Mouse (Mus musculus): ENCODE data around the gene Slc38a4. TPM values are rescaled to one million over a fixed set of nuclear protein-coding genes. Genes with fewer than 3 reads are reported as not detected.

Slc38a4 gene
- polyA plus RNA-seq, 1 experiment from 2014 or later = 61.9 TPM

GRCm38 (mm10) chr15:97000319-97001251 lies 55.2 kb downstream of the Slc38a4 start:
- Histone ChIP-seq H3K36me3 (replicated peaks) (peaks cover 9% of the 10 kb centered on the region; the same call in 1 of the 2 replicates), H3K9ac (no peak overlapping the region), H3K27ac (replicated peaks) (peak overlapping the region; percentile 34; the same call in 1 of the 2 replicates), H3K4me2 (peak overlapping the region; percentile 32), H3K9me3 (replicated peaks) (no peaks in the 10 kb centered on the region), H3K4me1 (replicated peaks) (peaks cover 32% of the 10 kb centered on the region), H3K27me3 (no peaks in the 10 kb centered on the region), H3K4me3 (replicated peaks) (no peak overlapping the region)
- WGBS (ENCODE audit: insufficient replicate concordance) = 31% methylated on average over 17 of the region's 17 CpGs
- ATAC-seq (ENCODE audit: insufficient read depth) = peak; percentile 75

GRCm38 (mm10) chr15:96999401-96999800 lies 56.4 kb downstream of the Slc38a4 start:
- 83% methylated on average over 12 of the region's 12 CpGs for WGBS (ENCODE audit: insufficient replicate concordance)
- no peak overlapping the region for H3K4me3 ChIP-seq (replicated peaks)
- H3K4me2 ChIP-seq = no peak overlapping the region
- no peaks in the 10 kb centered on the region for H3K9me3 ChIP-seq (replicated peaks)
- H3K9ac ChIP-seq = no peak overlapping the region
- no peaks in the 10 kb centered on the region for H3K27me3 ChIP-seq
- H3K36me3 ChIP-seq (replicated peaks) = peaks cover 9% of the 10 kb centered on the region; the same call in 1 of the 2 replicates
- ATAC-seq (ENCODE audit: insufficient read depth) = no peak
- peaks cover 30% of the 10 kb centered on the region for H3K4me1 ChIP-seq (replicated peaks)
- no peak overlapping the region for H3K27ac ChIP-seq (replicated peaks)

GRCm38 (mm10) chr15:96985618-96986017 lies 70.1 kb downstream of the Slc38a4 start:
- 56% methylated on average over 8 of the region's 8 CpGs for WGBS (ENCODE audit: insufficient replicate concordance)
- Histone ChIP-seq H3K27me3 (no peaks in the 10 kb centered on the region), H3K36me3 (replicated peaks) (no peaks in the 10 kb centered on the region), H3K4me2 (no peak overlapping the region), H3K27ac (replicated peaks) (no peak overlapping the region), H3K9me3 (replicated peaks) (no peaks in the 10 kb centered on the region), H3K4me3 (replicated peaks) (no peak overlapping the region), H3K4me1 (replicated peaks) (0 out of 2 replicates have a peak, but pooled peaks cover 5% of the 10 kb centered on the region), H3K9ac (no peak overlapping the region)
- no peak for ATAC-seq (ENCODE audit: insufficient read depth)

GRCm38 (mm10) chr15:96983581-96984330 lies 72.0 kb downstream of the Slc38a4 start:
- no peak overlapping the region for H3K27ac ChIP-seq (replicated peaks)
- 0 out of 2 replicates have a peak, but pooled peaks cover 5% of the 10 kb centered on the region for H3K4me1 ChIP-seq (replicated peaks)
- WGBS (ENCODE audit: insufficient replicate concordance) = 73% methylated on average over 13 of the region's 13 CpGs
- no peak overlapping the region for H3K4me2 ChIP-seq
- H3K36me3 ChIP-seq (replicated peaks) = no peaks in the 10 kb centered on the region
- H3K9ac ChIP-seq = no peak overlapping the region
- ATAC-seq (ENCODE audit: insufficient read depth) = no peak
- no peaks in the 10 kb centered on the region for H3K9me3 ChIP-seq (replicated peaks)
- no peak overlapping the region for H3K4me3 ChIP-seq (replicated peaks)
- no peaks in the 10 kb centered on the region for H3K27me3 ChIP-seq

GRCm38 (mm10) chr15:96975125-96975524 lies 80.6 kb downstream of the Slc38a4 start:
- Histone ChIP-seq H3K4me1 (replicated peaks) (no peaks in the 10 kb centered on the region), H3K36me3 (replicated peaks) (no peaks in the 10 kb centered on the region), H3K9ac (no peak overlapping the region), H3K4me3 (replicated peaks) (no peak overlapping the region), H3K9me3 (replicated peaks) (no peaks in the 10 kb centered on the region), H3K4me2 (no peak overlapping the region), H3K27me3 (no peaks in the 10 kb centered on the region), H3K27ac (replicated peaks) (no peak overlapping the region)
- ATAC-seq (ENCODE audit: insufficient read depth) = no peak
- 64% methylated on average over 9 of the region's 9 CpGs for WGBS (ENCODE audit: insufficient replicate concordance)

GRCm38 (mm10) chr15:96974131-96974530 lies 81.6 kb downstream of the Slc38a4 start:
- no peaks in the 10 kb centered on the region for H3K4me1 ChIP-seq (replicated peaks)
- ATAC-seq (ENCODE audit: insufficient read depth) = no peak
- H3K4me2 ChIP-seq = no peak overlapping the region
- H3K27me3 ChIP-seq = no peaks in the 10 kb centered on the region
- H3K36me3 ChIP-seq (replicated peaks) = no peaks in the 10 kb centered on the region
- H3K4me3 ChIP-seq (replicated peaks) = no peak overlapping the region
- 79% methylated on average over 5 of the region's 5 CpGs for WGBS (ENCODE audit: insufficient replicate concordance)
- H3K9me3 ChIP-seq (replicated peaks) = no peaks in the 10 kb centered on the region
- H3K27ac ChIP-seq (replicated peaks) = no peak overlapping the region
- no peak overlapping the region for H3K9ac ChIP-seq

- no peaks in the 10 kb centered on the region for H3K36me3 ChIP-seq (replicated peaks)
- H3K4me1 ChIP-seq (replicated peaks) = no peaks in the 10 kb centered on the region
- no peak for ATAC-seq (ENCODE audit: insufficient read depth)
- H3K9me3 ChIP-seq (replicated peaks) = no peaks in the 10 kb centered on the region
- WGBS (ENCODE audit: insufficient replicate concordance) = 75% methylated on average over 4 of the region's 4 CpGs
- H3K9ac ChIP-seq = no peak overlapping the region
- no peaks in the 10 kb centered on the region for H3K27me3 ChIP-seq
- no peak overlapping the region for H3K27ac ChIP-seq (replicated peaks)
- H3K4me3 ChIP-seq (replicated peaks) = no peak overlapping the region
- no peak overlapping the region for H3K4me2 ChIP-seq
Measured at GRCm38 (mm10) chr15:96973370-96973769, 82.4 kb downstream of the Slc38a4 start.

GRCm38 (mm10) chr15:96972706-96973274 lies 83.0 kb downstream of the Slc38a4 start:
- Histone ChIP-seq H3K36me3 (replicated peaks) (no peaks in the 10 kb centered on the region), H3K9ac (no peak overlapping the region), H3K4me3 (replicated peaks) (no peak overlapping the region), H3K4me2 (no peak overlapping the region), H3K27me3 (no peaks in the 10 kb centered on the region), H3K9me3 (replicated peaks) (no peaks in the 10 kb centered on the region), H3K4me1 (replicated peaks) (no peaks in the 10 kb centered on the region), H3K27ac (replicated peaks) (no peak overlapping the region)
- WGBS (ENCODE audit: insufficient replicate concordance) = 60% methylated on average over 3 of the region's 3 CpGs
- no peak for ATAC-seq (ENCODE audit: insufficient read depth)

GRCm38 (mm10) chr15:96971906-96972305 lies 83.8 kb downstream of the Slc38a4 start:
- Histone ChIP-seq H3K9me3 (replicated peaks) (no peaks in the 10 kb centered on the region), H3K27me3 (no peaks in the 10 kb centered on the region), H3K9ac (no peak overlapping the region), H3K27ac (replicated peaks) (no peak overlapping the region), H3K4me2 (no peak overlapping the region), H3K4me3 (replicated peaks) (no peak overlapping the region), H3K4me1 (replicated peaks) (no peaks in the 10 kb centered on the region), H3K36me3 (replicated peaks) (no peaks in the 10 kb centered on the region)
- WGBS (ENCODE audit: insufficient replicate concordance) = 67% methylated on average over 9 of the region's 9 CpGs
- ATAC-seq (ENCODE audit: insufficient read depth) = no peak

GRCm38 (mm10) chr15:96969792-96970191 lies 86.0 kb downstream of the Slc38a4 start:
- Histone ChIP-seq H3K4me3 (replicated peaks) (no peak overlapping the region), H3K27me3 (no peaks in the 10 kb centered on the region), H3K36me3 (replicated peaks) (no peaks in the 10 kb centered on the region), H3K4me1 (replicated peaks) (no peaks in the 10 kb centered on the region), H3K4me2 (no peak overlapping the region), H3K27ac (replicated peaks) (no peak overlapping the region), H3K9me3 (replicated peaks) (no peaks in the 10 kb centered on the region), H3K9ac (no peak overlapping the region)
- 33% methylated on average over 4 of the region's 4 CpGs for WGBS (ENCODE audit: insufficient replicate concordance)
- no peak for ATAC-seq (ENCODE audit: insufficient read depth)

GRCm38 (mm10) chr15:96968741-96969140 lies 87.0 kb downstream of the Slc38a4 start:
- no peak for ATAC-seq (ENCODE audit: insufficient read depth)
- 69% methylated on average over 11 of the region's 11 CpGs for WGBS (ENCODE audit: insufficient replicate concordance)
- Histone ChIP-seq H3K27me3 (no peaks in the 10 kb centered on the region), H3K27ac (replicated peaks) (no peak overlapping the region), H3K36me3 (replicated peaks) (no peaks in the 10 kb centered on the region), H3K4me3 (replicated peaks) (no peak overlapping the region), H3K9me3 (replicated peaks) (no peaks in the 10 kb centered on the region), H3K4me1 (replicated peaks) (no peaks in the 10 kb centered on the region), H3K4me2 (no peak overlapping the region), H3K9ac (no peak overlapping the region)

Data from liver, embryonic 15.5 days (tissue).